Mouse (Mus musculus) ES-E14 (cell line): ENCODE measurements at regions not wholly inside any gene's neighbourhood (a gene's known extent, or its start where the extent isn't known, plus 50 kb on each side); places are given as distances from the start of the nearest gene placed in this dataset.

Experiments used
- DNase-seq: peaks from one replicate; pipeline ENCODE4 v3.0.0-alpha.2; 2013; ENCODE audit warnings: low read depth, low spot score
- H3K27ac ChIP-seq: 2 replicates; pipeline ENCODE4 v1.5.1; 2012; ENCODE audit warnings: low read depth, mild to moderate bottlenecking, low read length, moderate library complexity, mixed read lengths; ENCODE audit not compliant: poor library complexity, insufficient read depth, severe bottlenecking
- H3K36me3 ChIP-seq: 2 replicates; pipeline ENCODE4 v1.6.1; 2012; ENCODE audit warnings: mild to moderate bottlenecking, low read length, moderate library complexity, mixed read lengths; ENCODE audit not compliant: control insufficient read depth, poor library complexity, insufficient read depth, severe bottlenecking
- H3K4me1 ChIP-seq, 2 experiments: fragments of 150-350 bp in 1 of 2; sonication (generic) in 1 of 2; 2 replicates each; pipeline ENCODE4 v1.6.1; 2012; ENCODE audit warnings: low read length in 2 of 2, mild to moderate bottlenecking in 1 of 2, mixed read lengths in 1 of 2; ENCODE audit not compliant: control insufficient read depth in 2 of 2, insufficient read depth in 2 of 2, poor library complexity in 1 of 2
- H3K4me3 ChIP-seq, 2 experiments: fragments of 150-350 bp in 1 of 2; sonication (generic) in 1 of 2; 2 replicates each; pipeline ENCODE4 v1.5.1; 2012; ENCODE audit warnings: low read length in 2 of 2, low read depth in 1 of 2, mild to moderate bottlenecking in 1 of 2, mixed read lengths in 1 of 2; ENCODE audit not compliant: insufficient read depth in 1 of 2, poor library complexity in 1 of 2, severe bottlenecking in 1 of 2
- H3K9ac ChIP-seq: 2 replicates; pipeline ENCODE4 v1.6.1; 2012; ENCODE audit warnings: low read depth, mild to moderate bottlenecking, low read length, mixed read lengths; ENCODE audit not compliant: poor library complexity, insufficient read depth, severe bottlenecking
- H3K9me3 ChIP-seq: fragments of 150-350 bp; sonication (generic); 2 replicates; pipeline ENCODE4 v1.6.1; 2012; ENCODE audit warnings: low read depth, mild to moderate bottlenecking, low read length; ENCODE audit not compliant: control insufficient read depth, insufficient read depth
- CHD2 ChIP-seq: IDR thresholded peaks from 2 replicates; pipeline ENCODE4 v1.6.1; 2014; ENCODE audit warnings: mild to moderate bottlenecking, low read depth, low read length, inconsistent platforms
- HCFC1 ChIP-seq: IDR thresholded peaks from 2 replicates; pipeline ENCODE4 v1.6.1; 2012; ENCODE audit warnings: low read length, inconsistent platforms, borderline replicate concordance; ENCODE audit not compliant: insufficient read depth
- MAFK ChIP-seq: IDR thresholded peaks from 2 replicates; pipeline ENCODE4 v1.6.1; 2014; ENCODE audit warnings: mild to moderate bottlenecking, low read depth, low read length, inconsistent platforms; ENCODE audit not compliant: insufficient read depth
- ZC3H11A ChIP-seq: IDR thresholded peaks from 2 replicates; pipeline ENCODE4 v1.6.1; 2012; ENCODE audit warnings: low read depth, mild to moderate bottlenecking, inconsistent platforms, low read length, borderline replicate concordance
- ZNF384 ChIP-seq: IDR thresholded peaks from 2 replicates; pipeline ENCODE4 v1.6.1; 2012; ENCODE audit warnings: low read depth, low read length, inconsistent platforms
- in situ Hi-C, 2 experiments: fragments of 600-800 bp; cut with MboI; formaldehyde crosslinking; loops; one replicate each; pipeline ENCODE4 v1.15.1; 2025; ENCODE audit warnings: low sequenced_read_pairs in 2 of 2, inconsistent platforms in 1 of 2; ENCODE audit not compliant: unreplicated experiment in 2 of 2

GRCm38 (mm10) chr4:131597996-131598395 lies 240.1 kb downstream of the Ptpru start:
- no peaks in the 10 kb centered on the region for H3K4me1 ChIP-seq
- no peak overlapping the region for H3K27ac ChIP-seq
- TF ChIP-seq HCFC1 = no peak
- TF ChIP-seq MAFK = no peak
- TF ChIP-seq ZNF384 = no peak
- TF ChIP-seq ZC3H11A = no peak
- TF ChIP-seq CHD2 = no peak
- H3K4me3 ChIP-seq = no peak overlapping the region
- no peak for DNase-seq
- in situ Hi-C loops = no loop called here
- no peaks in the 10 kb centered on the region for H3K9me3 ChIP-seq
- no peak overlapping the region for H3K9ac ChIP-seq
- H3K36me3 ChIP-seq = no peaks in the 10 kb centered on the region

GRCm38 (mm10) chr4:131614434-131614833 lies 223.7 kb downstream of the Ptpru start:
- DNase-seq = no peak
- H3K27ac ChIP-seq = no peak overlapping the region
- H3K36me3 ChIP-seq = no peaks in the 10 kb centered on the region
- TF ChIP-seq ZNF384 = no peak
- no peak for TF ChIP-seq CHD2
- no peak for TF ChIP-seq HCFC1
- no peak for TF ChIP-seq MAFK
- no peaks in the 10 kb centered on the region for H3K9me3 ChIP-seq
- in situ Hi-C loops = no loop called here
- H3K9ac ChIP-seq = no peak overlapping the region
- no peak overlapping the region for H3K4me3 ChIP-seq
- no peaks in the 10 kb centered on the region for H3K4me1 ChIP-seq

DNA sequence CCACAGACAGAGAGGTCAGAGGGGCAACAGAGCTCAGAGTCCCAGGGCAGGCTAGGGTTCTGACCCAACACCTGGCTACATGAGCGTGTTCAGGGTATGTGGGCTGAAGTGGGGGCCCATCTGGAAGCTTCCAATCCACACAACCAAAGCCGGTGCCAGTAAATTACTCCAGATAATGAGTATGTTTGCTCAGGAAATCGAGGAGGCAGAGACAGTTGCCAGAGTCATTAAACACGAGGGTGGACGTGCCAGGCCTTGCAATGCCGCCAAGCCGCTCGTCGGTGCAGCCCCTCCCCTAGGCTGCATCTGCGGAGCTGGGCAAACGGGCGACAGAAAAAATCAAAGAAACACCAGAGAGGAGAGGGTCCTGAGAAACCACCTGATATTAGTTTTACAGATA lies 222.5 kb downstream of the Ptpru start:
- Histone ChIP-seq H3K4me3 (no peak overlapping the region), H3K27ac (no peak overlapping the region), H3K9me3 (no peaks in the 10 kb centered on the region), H3K4me1 (no peaks in the 10 kb centered on the region), H3K36me3 (no peaks in the 10 kb centered on the region), H3K9ac (no peak overlapping the region)
- DNase-seq = no peak
- TF ChIP-seq HCFC1 = no peak
- no peak for TF ChIP-seq CHD2
- TF ChIP-seq MAFK = no peak
- no peak for TF ChIP-seq ZC3H11A
- no peak for TF ChIP-seq ZNF384
- in situ Hi-C loops = no loop called here

GRCm38 (mm10) chr4:131638105-131638504 lies 200.0 kb downstream of the Ptpru start:
- Histone ChIP-seq H3K27ac (no peak overlapping the region), H3K36me3 (no peaks in the 10 kb centered on the region), H3K9me3 (no peaks in the 10 kb centered on the region), H3K9ac (no peak overlapping the region), H3K4me1 (no peaks in the 10 kb centered on the region), H3K4me3 (no peak overlapping the region)
- in situ Hi-C loops = no loop called here
- no peak for DNase-seq
- no peak for TF ChIP-seq ZNF384
- TF ChIP-seq CHD2 = no peak
- TF ChIP-seq ZC3H11A = no peak
- no peak for TF ChIP-seq MAFK
- no peak for TF ChIP-seq HCFC1

DNA sequence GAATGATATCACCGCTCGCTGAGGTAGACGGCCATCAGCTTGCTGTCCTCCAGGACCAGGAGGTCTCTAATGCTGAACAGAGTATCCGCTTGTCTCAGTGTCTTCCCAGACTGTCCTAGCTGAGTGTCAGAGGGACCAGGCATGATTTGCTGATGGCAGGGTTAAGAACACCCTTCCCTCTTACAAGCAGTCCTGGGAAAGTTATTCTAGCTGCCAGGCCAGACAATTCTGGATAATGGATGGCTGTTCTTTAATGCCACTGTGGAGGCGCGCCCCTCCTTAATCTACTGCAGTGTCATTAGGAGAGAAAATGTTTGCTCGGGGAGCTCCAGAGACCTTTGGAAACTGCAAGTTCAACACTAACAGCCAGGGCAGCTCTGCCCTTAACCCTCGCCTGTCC lies 182.1 kb downstream of the Ptpru start:
- H3K27ac ChIP-seq = no peak overlapping the region
- no peaks in the 10 kb centered on the region for H3K36me3 ChIP-seq
- DNase-seq = no peak
- H3K4me3 ChIP-seq = no peak overlapping the region
- in situ Hi-C loops = no loop called here
- no peaks in the 10 kb centered on the region for H3K4me1 ChIP-seq
- no peak for TF ChIP-seq CHD2
- no peak for TF ChIP-seq ZNF384
- TF ChIP-seq HCFC1 = no peak
- no peak for TF ChIP-seq ZC3H11A
- TF ChIP-seq MAFK = no peak
- H3K9ac ChIP-seq = no peak overlapping the region
- H3K9me3 ChIP-seq = no peaks in the 10 kb centered on the region
